Mouse (Mus musculus) erythroblast, adult 5-6 weeks (primary cell): Measurements from ENCODE around the gene Mrpl14. TPM values are rescaled to one million over a fixed set of nuclear protein-coding genes. Genes with fewer than 3 reads are reported as not detected.

Experiments used
- ATAC-seq: replicated peaks from 2 replicates; pipeline ENCODE4 v1.8.0; 2016; ENCODE audit warnings: moderate number of reproducible peaks, mild to moderate bottlenecking, moderate TSS enrichment, inconsistent platforms; ENCODE audit not compliant: poor library complexity, low FRiP score, severe bottlenecking
- total RNA-seq, 2 experiments: library from RNA; stranded (forward) in 1 of 2; stranded (reverse) in 1 of 2; fragments of 150-400 nt in 1 of 2; fragments of 200-764, 138-1000 nt in 1 of 2; gene quantifications; 2 replicates each; pipeline versions ENCODE4 v1.2.3 to v1.2.4; 2015 to 2017; ENCODE audit warnings: low replicate concordance in 2 of 2

Gene Mrpl14
- total RNA-seq, 2 experiments from 2014 or later: 3.4 to 12.5 TPM

DNA sequence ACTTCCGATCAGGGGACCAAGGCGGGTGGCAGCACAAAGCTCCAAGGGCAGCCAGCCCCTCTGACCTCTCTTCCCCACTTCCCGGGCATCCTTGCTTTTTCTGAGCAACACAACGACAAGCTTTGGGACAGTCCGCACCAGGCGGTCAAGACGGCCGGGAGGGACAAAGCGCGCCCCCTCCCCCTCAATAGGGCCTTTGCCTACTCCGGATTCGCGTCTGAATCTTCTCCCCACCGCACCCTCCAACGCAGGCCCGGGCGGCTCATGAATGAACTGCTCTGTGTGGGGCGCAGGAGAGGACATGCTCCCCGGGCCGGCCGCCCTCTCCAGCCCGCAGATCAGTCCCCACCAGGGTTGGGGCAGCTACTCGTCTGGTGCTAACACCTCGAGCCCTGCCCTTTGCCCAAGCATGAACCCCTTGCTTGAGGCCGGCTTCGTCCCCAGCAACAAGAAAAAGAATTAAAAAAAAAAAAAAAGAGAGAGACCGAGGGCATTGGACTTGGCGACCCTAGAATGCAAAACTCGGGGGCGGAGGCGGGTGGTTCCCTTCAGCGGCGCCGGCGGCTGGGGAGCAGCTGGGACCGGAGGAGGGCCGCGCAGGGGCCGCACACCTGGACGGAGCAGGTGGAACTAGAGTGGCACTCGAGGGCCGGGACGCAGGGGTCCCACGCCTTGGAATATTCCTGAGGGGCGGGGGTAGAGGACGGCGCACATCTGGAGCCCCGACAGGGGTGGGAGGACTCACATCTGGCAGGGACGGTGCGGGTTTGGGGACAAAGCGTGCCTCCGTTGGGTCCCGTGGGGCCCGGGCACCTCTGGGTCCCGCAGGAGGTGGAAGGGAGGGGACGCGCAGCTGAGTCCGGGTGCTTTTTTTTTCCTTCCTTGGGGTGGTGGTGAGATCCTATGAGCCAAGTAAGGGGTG lies 690 bp upstream of the Mrpl14 start:
- ATAC-seq: peak; percentile 26; the same call in 1 of the 2 replicates

DNA sequence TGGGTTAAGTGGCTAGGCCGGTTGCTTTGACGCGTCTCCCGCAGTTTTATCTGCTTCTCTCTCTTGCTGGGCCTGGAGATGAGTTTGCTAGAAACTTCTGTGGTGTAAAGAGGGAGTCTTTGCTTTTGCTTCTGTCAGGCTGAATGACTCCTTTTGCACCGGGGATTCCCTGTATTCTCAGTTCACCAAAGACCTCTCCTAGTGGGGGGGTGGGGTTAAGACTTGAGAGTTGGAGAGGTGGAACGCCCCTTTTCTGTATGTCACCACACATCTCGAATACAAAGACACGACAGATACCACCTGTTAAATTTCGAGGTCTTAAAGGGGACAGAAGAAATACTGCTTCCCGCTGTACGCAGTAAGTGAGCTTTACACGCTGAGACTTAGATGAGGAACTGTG lies 594 bp downstream of the Mrpl14 start, which contains the start of gene Tmem63b:
Gene Tmem63b, minus strand, starts transcription at position 190 of the 400 bp plus-strand sequence.
- peak; percentile 54 for ATAC-seq

DNA sequence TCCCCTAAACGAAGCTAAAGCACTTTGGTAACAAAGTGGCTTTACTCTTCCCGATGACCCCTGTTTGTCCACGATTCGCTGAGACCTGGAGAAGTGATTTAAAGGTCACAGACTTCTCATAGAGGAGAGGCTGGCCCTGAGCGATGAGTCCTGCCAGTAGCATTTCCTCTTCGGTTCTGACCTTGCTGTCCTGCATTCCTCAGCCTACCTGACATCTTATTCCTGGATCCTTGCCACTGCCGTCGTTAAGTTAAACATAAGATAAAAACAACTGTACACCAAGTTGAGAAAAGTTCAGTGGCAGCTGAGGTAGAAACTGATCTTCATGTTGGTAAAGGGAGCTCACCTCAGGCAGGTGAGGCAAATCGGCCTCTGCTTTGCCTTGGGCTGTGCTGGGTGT lies 3.0 kb downstream of the Mrpl14 start:
- ATAC-seq: no peak

DNA sequence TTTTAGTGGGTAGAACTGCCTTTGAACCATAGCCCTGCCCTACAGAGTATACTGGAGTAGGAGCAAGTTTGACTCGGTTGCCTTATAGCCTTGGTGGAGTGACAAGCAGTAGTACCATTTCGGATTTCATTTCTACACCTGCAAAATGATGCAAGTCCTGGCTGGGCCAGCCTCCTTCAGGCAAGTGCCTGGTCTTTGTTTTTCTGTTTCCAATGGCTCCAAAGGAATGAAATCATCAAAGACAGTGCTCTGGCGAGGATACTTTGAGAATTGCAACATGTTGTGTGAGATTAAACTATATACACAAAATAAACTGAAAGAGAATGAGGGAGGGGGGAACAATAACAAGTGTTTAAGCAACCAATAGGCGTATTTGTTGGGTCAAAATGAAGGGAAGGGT lies 3.9 kb downstream of the Mrpl14 start:
- no peak for ATAC-seq

DNA sequence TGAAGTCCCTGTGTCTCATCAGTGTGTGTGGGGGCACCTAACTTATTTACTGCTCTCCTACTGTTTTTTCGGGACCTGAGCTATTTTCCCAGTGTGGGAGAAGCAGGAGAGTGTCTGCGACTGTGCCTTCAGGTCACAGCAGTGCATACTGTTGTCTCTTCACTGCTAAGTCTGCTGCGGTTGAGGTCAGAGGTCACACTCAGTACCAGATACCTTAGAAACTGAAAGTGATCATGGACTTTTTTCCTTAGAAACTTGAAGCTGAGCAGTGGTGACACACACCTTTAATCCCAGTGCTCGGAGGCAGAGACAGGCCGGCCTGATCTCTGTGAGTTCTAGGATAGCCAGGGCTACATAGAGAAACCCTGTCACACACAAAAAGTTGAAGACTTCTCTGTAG lies 6.0 kb downstream of the Mrpl14 start:
- ATAC-seq: no peak

DNA sequence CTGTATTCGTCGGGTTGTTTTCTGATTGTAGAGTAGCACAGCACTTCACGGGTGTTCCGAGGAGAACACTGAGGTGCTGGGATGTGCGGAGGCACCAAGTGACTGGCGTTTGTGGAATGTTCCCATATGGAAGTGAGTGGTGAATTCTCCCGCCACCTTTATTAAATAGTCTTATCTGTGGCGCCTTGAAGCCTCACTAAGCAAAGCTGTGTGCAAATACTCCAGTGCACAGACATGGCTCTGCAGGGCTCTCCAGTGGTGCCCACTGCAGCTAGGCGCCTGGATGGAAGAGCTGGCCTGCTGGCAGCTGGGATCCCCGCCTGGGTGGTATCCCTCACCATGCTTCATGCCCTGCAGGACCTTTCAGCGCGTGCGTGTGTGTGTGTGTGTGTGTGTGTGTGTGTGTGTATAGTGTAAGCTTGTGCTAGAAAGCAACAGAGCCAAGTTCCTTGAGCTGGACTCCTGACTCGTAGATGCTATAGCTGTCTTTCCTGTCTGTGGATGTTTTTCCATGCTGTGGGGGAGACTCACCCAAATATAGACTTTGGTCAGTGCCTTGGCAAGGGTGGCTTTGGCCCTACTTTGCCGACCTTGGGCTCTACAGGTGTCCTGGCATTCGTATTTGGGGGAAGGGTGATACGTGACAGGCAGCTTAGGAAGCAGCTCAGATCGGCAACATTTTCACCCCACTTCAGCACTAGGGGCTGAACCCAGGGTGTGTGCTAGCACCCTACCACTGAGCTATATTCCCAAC lies 7.9 kb downstream of the Mrpl14 start:
- ATAC-seq: no peak

DNA sequence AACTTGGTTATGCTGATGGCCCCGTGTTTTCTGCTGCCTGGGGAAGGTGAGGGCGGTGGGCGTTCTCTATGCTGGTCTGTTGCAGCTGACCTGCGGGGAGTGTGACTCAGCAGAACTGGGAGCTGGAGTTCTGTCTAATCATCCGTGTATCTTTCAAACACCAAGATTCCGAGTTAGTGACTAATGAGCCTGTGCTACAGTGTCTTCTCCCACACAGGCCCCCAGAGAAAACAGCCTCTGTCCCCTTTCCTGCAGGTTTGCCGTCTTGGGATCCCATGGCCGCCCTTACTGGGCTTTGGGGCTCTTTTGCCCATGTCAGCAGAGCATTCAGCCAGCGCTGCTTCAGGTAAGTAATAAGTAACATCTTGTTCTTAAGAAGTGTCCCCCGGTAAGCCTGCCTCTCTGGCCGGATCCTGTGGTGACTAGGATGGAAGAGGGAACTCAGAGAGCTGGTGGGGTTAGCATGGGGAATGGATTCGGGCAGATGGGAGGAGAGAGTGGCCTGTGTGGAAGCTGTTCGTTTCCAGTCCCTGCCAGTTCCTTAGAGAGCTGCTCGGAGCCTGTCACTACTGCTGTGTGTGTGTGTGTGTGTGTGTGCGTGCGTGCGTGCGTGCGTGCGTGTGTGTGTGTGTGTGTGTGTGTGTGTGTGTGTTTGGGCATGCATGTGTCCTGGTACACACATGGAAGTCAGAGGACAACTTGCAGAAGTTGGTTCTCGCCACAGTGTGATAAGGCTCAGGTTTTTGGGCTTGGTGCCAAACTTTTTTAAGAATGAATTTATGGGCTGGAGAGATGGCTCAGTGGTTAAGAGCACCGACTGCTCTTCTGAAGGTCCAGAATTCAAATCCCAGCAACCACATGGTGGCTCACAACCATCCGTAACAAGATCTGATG lies 9.4 kb downstream of the Mrpl14 start:
- ATAC-seq: peak; percentile 60; the same call in 1 of the 2 replicates

DNA sequence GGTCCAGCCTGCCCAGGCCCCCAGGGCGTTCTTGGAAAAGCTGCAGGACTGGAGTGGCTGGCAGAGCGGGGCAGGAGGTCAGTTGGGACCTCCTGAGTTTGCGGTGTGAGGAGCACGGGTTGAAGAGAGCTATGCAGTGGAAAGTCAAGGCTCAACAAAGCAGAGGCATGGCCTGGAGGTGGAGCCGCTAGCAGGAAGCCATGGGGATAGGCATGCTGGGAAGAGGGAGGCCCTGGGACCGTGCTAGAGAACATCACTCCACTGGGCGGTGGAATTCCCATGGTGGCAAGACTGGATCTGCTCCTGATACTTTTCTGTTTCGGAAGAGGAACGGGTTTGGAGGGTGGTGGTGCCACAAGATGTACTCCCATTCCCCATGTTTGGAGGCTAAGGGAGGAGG lies 10.9 kb downstream of the Mrpl14 start:
- no peak for ATAC-seq

DNA sequence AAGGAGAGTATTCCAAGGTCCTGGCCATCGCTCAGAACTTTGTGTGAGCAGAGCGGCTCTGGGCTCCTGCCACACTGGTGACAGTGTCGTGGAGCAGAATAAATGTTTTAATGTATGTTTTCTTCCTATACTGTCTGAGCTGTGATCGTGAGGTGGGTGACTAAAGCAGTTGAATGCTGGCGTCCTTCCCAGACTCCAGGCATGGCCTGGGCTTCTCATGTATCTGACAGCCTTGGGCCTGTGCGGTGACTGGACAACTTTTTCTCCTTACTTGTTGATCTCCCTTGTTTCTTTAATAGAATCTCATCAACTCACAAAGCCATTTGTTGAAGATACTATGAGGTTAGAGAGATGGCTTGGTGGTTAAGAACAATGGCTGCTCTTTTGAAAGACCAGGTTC lies 12.2 kb downstream of the Mrpl14 start:
- ATAC-seq: no peak

DNA sequence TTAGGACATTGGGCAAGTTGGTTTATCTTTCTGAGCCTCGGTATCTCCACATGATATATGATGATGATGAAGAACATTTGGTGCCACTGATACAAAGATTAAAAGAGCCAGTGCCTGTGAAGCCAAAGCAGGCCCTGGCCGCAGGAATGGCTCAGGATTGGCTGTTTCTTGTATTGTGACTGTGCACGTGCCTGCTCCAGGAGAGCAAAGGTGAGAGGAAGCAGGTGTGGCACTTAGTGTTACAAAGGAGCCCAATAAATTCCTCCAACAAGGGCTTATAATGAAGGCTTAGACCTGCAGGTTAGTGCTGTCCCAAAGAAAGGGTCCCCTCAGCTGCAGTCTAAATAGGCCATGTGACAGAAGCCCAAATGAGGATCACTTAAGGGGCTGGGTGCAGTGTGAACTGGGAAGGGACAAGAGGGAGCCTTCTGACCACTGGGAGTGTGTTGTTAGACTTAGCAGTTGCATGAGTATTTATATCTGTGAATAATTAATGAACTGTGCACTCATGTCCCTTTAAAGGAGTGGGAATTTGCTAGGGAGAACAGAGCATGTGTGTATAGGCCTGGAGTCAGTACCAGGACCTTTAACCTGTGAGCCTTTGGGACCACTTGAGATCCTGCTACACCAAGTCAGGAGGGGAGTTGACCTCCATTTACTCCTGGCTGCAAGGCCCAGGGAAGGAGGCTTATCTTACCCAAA lies 13.1 kb downstream of the Mrpl14 start:
- ATAC-seq: no peak

DNA sequence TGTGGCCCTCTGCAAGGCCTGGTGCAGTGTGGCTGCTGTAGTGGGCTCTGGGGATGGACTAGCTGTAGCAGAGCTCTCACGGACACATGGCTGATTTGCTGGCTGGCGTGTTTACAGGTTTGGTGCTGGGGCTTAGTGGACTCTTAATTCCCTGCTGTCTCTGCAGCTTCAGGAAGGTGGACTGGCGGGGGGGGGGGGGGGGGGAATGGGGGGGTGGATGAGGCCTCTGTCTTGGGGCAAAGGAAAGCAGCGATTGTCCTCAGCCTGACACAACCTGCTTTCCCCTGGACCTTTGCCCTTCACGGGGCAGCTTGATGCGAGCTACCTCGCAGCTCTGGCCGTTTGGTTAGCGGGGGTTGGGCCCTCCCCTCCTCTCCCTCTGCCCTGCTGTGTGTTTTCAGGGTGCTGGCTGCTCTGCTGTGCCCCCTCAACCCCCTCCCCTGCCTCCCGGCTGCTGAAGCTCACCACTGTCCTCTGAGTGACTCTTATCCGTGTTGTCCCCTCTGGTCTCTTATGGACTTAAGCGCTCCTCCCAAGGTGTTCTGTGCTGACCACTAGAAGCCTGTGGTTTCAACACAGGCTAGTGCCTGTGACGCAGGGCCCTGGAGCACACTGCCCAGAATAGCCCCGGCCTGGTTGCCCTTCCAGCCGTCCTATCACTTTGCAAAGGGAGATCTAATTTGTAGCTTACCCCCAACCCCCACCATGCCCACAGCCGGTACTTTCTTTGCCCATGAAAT lies 14.5 kb downstream of the Mrpl14 start:
- ATAC-seq: no peak

DNA sequence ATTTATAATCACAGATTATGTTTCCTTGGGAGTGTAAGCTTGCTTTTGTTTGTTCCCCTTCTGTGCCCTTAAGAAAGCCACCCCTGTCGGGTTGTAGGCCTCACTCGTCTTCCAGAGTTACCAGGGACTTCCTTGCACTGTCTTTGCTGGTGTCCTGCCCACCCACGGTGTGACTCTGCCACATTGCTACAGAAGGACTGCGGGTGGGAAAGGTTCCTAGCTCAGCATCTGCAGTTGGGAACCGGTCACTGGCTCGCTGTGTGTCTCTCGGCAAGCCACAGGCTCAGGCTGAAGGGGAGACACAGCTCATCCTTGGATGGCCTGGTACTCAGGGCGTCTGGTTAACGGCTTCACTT lies 15.1 kb downstream of the Mrpl14 start:
- no peak for ATAC-seq

DNA sequence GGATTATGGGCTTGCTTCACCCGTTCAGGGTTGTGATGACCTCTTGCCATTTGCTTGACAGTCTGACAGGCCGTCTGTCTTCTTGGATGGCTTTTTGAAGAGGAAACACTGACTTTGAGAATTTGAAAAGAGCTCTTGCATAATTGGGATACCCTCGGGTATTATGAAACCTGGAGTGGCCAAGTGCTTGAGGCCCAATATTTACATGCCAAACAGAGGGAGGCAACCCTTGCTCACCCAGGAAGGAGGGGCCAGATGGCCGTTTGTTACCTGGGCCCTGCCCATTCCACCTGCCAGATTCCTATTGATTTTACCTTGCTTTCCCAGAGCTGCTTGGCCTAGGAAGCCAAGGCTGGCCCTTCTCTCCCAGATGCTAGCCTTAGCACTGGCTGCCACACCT lies 16.1 kb downstream of the Mrpl14 start:
- no peak for ATAC-seq

DNA sequence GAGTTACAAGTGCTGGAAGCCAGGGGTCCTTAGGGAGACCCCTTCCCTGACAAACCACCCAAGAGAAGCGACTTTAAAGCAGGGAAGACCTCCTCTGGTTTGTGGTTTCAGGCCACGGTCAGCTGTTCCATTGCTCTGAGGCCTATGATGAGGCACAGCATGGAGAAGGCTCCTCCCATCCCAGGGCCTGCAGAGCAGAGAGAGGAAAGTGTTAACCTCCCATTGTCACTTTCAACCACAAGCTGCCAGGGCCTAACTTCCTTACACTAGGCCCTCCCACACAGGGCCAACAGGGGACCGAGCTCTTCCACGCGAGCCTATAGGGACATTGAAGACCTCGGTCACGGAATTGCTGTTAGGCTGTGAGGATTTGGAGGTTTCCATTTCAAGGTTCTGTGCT lies 17.1 kb downstream of the Mrpl14 start:
- ATAC-seq: no peak

DNA sequence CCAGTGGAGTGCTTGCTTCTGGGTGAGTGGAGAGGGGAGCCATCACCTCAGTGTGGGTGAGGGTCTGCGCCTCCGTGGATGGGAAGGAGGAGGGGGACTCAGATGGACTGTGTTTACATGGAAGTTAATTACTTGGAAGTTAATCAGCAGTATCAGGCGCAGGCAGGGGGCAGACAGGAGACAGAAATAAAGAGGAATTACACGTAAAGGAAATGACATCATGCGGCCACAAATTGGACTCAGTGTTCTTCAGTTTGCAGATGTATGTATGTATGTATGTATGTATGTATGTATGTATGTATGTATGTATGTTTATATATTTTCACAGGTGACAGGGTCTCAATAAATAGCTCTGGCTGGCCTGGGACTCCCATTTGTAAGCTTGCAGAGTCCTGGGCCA lies 20.7 kb downstream of the Mrpl14 start:
- no peak for ATAC-seq

DNA sequence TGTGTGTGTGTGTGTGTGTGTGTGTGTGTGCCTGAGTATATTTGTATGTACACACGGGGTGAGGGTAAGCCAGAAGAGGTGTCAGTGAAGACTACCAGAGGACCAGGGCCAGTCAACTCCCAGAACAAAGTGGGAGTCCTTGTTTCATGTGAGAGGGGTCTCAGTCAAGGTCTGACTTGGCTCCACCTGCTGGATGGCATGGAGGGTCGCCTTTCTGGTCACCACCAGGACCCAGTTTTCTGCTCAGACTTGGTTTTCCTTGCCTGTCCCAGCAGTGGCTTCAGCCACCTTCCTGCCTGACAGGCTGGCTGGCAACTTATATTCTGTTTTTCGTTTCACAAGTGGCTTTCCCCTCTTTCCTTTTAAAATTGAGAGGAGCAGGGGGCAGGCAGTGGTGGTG lies 21.3 kb downstream of the Mrpl14 start:
- no peak for ATAC-seq

DNA sequence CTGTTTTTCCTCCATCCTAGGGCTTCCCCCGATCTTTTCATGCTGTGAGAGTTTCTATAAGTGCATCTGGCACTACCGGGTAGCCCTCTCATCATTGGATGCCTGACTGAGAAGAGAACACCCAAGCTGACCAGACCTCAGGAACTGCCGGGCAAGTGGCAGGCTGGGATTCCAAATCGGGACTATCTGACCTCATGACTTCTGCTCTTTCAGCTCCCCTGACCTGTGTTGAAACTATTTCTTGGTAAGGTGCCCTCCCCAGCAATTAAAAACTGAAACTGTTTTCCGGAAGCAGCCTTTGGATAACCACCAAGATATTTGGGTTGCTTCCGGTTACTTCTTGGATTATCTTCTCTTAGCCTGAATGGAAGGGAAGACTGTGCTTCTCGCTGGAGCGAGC lies 22.1 kb downstream of the Mrpl14 start:
- no peak for ATAC-seq

DNA sequence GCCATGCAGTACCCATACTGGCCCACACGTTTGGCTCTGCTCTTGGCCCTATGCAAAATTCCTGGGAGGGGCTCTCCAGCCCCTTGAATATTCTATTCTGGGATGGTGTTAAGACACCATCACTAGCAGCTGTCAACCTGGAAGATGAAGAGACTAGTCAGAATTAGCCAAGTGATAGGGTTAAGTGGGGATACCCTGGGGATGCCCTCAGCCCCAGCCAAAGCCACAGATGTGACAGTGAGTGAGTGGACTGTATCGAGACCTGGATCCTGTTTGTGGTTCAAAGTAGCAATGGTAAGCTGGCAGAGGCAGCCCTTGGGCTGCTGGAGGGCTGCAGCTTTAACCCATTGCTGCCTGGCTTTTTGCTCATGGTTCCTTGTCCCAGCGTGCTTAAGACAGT lies 23.7 kb downstream of the Mrpl14 start:
- ATAC-seq: no peak

DNA sequence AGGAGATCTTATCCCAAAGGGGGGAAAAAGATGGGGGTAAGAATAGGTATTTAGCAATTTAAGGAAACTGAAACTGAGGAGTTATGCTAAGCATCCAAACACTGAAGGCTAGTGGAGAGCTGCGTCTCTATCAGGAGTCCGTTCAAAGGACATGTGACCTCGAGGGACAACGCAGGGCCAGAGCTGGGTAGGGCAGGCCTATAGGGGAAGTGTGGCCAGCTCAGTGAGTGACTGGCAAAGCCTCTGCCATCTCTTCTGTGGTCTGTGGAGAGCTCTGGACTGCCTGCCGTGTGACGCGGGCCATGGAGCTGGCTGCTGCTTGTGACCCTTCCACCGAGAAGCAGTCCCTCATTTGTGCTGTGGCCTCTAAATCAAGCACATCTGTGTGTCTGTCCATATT lies 24.3 kb downstream of the Mrpl14 start:
- no peak for ATAC-seq
